Mouse (Mus musculus) liver, postnatal 0 days (tissue): ENCODE results near the gene Sdad1. TPM values are rescaled to one million over a fixed set of nuclear protein-coding genes. Genes with fewer than 3 reads are reported as not detected.

ENCODE experiments used
- ATAC-seq: fragments of 200-750 bp; cut with Nextera tagmentation; 2 replicates; pipeline ENCODE4 v1.8.0; 2017; ENCODE audit warnings: mild to moderate bottlenecking, moderate library complexity
- DNase-seq: peaks from one replicate; pipeline ENCODE4 v3.0.0-alpha.2; 2016
- H3K27ac ChIP-seq: fragments of 300-500 bp; sonication (generic); 2 replicates; pipeline ENCODE4 v1.5.1; 2014; ENCODE audit warnings: antibody characterized with exemption, moderate library complexity, mild to moderate bottlenecking, low read depth
- H3K27me3 ChIP-seq: fragments of 300-500 bp; sonication (generic); 2 replicates; pipeline ENCODE4 v1.6.1; 2014; ENCODE audit warnings: low read length, control low read depth, mixed read lengths; ENCODE audit not compliant: insufficient read depth
- H3K36me3 ChIP-seq: fragments of 300-500 bp; sonication (generic); replicated peaks from 2 replicates; pipeline ENCODE4 v1.6.1; 2014; ENCODE audit warnings: mild to moderate bottlenecking, control low read depth, low read length, moderate library complexity, mixed read lengths; ENCODE audit not compliant: insufficient read depth
- H3K4me1 ChIP-seq: fragments of 300-500 bp; sonication (generic); 2 replicates; pipeline ENCODE4 v1.6.1; 2014; ENCODE audit warnings: antibody characterized with exemption, mild to moderate bottlenecking, control low read depth; ENCODE audit not compliant: insufficient read depth
- H3K4me2 ChIP-seq: fragments of 300-500 bp; sonication (generic); 2 replicates; pipeline ENCODE4 v1.6.1; 2014; ENCODE audit warnings: low read depth, mild to moderate bottlenecking, low read length, moderate library complexity, mixed read lengths
- H3K4me3 ChIP-seq: fragments of 300-500 bp; sonication (generic); 2 replicates; pipeline ENCODE4 v1.5.1; 2014; ENCODE audit warnings: low read depth, low read length
- H3K9ac ChIP-seq: fragments of 300-500 bp; sonication (generic); replicated peaks from 2 replicates; pipeline ENCODE4 v1.6.1; 2014; ENCODE audit warnings: mild to moderate bottlenecking, moderate library complexity
- H3K9me3 ChIP-seq: fragments of 300-500 bp; sonication (generic); 2 replicates; pipeline ENCODE4 v1.6.1; 2016; ENCODE audit warnings: mild to moderate bottlenecking, control low read depth, low read length, mixed read lengths
- CTCF ChIP-seq: sonication (generic); IDR thresholded peaks from 2 replicates; pipeline ENCODE4 v1.5.1; 2016; ENCODE audit warnings: antibody characterized with exemption, low read depth
- EP300 ChIP-seq: IDR thresholded peaks from 2 replicates; pipeline ENCODE4 v1.6.1; 2016; ENCODE audit warnings: antibody characterized with exemption, low read depth, mild to moderate bottlenecking
- WGBS: fragments of 180-500 bp; shearing (Covaris S2); extraction: QIAGEN DNeasy Blood & Tissue Kit; methylation state at CpG from one replicate; pipeline ENCODE4 v1.1.7; 2014; ENCODE audit not compliant: insufficient replicate concordance; 5-methylcytosine and 5-hydroxymethylcytosine counted together
- polyA plus RNA-seq: library from polyadenylated mRNA; unstranded; fragments of >200 nt; fragmentation: Nextera tagmentation; extraction: Ambion mirVana; gene quantifications from 2 replicates; pipeline ENCODE4 v1.2.1, GENCODE M21; 2015

The Sdad1 gene
- polyA plus RNA-seq, 1 experiment from 2014 or later = 13.4 TPM

DNA sequence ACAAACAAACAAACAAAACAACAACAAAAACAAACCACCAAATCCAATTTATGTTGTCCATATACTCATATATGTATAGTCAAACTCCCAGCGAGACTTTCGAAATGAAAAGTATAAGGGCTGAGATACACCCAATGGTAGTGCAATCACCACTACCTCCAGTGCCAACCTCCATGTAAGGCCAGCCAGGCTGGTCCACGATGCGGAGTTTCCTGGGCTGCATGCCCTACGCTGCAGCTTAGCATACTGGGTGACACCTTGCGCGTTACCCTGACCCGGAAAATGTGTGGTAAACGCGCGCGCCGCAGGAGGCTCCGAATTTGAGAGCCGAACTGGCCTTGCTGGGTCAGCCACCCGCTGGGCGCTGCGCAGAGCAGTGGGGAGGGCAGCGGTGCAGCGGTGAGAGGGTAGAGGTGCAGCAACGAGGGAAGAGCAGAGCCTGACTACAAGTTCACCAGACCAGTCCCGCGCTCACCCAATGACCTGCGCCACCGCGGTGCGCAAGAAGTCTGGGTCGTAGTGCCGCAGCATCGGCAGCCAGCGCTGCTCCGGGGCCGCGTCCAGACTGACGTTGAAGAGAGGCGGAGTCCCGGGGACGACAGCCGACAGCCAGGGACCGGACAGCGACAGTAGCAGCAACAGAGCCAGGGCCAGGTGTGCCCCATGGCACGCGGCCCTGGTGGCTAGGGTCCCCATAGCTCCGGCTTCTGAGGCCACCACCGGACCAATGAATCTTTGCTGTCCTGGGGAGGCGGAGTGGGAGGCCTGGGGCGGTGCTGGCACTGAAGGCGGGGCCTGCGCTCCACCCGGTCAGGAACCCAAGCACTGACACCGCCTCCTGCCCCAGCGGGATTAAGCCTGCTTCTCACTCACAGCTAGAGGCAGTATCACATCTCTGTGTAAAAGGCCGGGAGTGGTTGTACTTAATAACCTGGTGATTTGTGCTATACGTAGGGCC, 32.6 kb downstream of the Sdad1 start, which contains the start of gene Naaa:
Gene Naaa, minus strand, starts transcription at position 734 of the 958 bp plus-strand sequence.
- Histone ChIP-seq H3K27ac (peak within 1 kb of the TSS; percentile 73), H3K9me3 (no peaks in the 10 kb centered on the region), H3K4me2 (peak within 1 kb of the TSS; percentile 92), H3K27me3 (no peaks in the 10 kb centered on the region), H3K36me3 (no peaks in the 10 kb centered on the region), H3K4me3 (peak within 1 kb of the TSS; percentile 66), H3K4me1 (peaks cover 13% of the 10 kb centered on the region), H3K9ac (peak within 1 kb of the TSS; percentile 58)
- ATAC-seq = peak; percentile 92
- 3% methylated on average over 48 of the region's 54 CpGs for WGBS
- TF ChIP-seq EP300 (no peak), CTCF (peak; percentile 56)
- peak; percentile 87 for DNase-seq

DNA sequence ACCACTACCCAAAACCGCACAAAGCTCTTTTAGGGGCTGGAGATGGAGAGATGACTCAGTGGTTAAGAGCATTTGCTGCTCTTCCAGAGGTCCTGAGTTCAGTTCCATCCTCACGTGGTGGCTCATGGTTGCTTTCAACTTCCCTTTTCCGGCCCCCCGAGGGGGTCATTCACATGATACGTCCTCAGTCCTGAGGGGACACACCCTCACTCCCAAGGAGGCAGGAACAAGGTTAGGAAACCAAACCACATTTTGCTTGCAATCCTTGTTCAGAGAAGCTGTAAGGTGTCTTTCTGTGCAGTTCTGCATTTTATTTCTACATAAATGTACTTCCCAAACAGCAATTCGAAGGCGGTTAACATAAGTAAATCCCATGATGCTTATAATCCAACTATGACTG, 39.8 kb downstream of the Sdad1 start:
- Histone ChIP-seq H3K27me3 (no peaks in the 10 kb centered on the region), H3K9ac (no peak overlapping the region), H3K4me2 (no peak overlapping the region), H3K9me3 (no peaks in the 10 kb centered on the region), H3K36me3 (no peaks in the 10 kb centered on the region), H3K4me1 (no peaks in the 10 kb centered on the region), H3K4me3 (no peak overlapping the region), H3K27ac (no peak overlapping the region)
- DNase-seq (peak; percentile 27), ATAC-seq (peak; percentile 27; the same call in 1 of the 2 replicates)
- 52% methylated on average over 7 of the region's 7 CpGs for WGBS
- TF ChIP-seq EP300 (no peak), CTCF (no peak)

DNA sequence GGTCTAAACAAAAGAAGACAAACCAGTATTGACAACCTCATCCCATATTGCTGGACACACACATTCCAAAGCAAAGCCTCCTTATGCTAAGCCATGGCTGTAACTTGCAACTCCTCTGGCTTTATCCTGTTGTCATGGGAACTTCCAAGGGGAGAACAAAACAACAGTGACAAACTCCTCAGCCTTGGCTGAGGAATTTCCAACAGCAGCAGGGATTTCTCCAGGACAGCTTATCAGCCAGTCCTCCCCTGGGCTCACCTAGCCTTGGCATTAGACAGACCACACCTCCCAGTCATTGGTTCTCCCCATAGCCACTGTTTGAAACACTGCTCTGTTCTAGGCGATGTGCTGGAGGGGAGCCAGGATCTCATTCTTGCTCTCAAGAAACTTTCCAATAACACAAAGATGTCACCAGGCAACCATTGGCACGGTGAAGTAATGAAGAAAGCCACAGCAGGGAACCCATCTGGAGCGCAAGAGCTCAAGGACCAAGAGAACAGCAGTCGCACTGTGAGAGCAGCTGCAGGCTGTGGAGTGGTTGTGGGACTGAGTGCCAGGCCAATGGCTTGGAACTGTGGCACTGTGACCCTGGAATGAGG, 46.4 kb downstream of the Sdad1 start:
- H3K36me3 ChIP-seq = peaks cover 3% of the 10 kb centered on the region; the same call in 1 of the 2 replicates
- no peaks in the 10 kb centered on the region for H3K9me3 ChIP-seq
- no peak overlapping the region for H3K27ac ChIP-seq
- no peak for DNase-seq
- no peak overlapping the region for H3K9ac ChIP-seq
- no peak overlapping the region for H3K4me2 ChIP-seq
- TF ChIP-seq CTCF = no peak
- TF ChIP-seq EP300 = no peak
- H3K27me3 ChIP-seq = no peaks in the 10 kb centered on the region
- H3K4me3 ChIP-seq = no peak overlapping the region
- WGBS = 69% methylated on average over 4 of the region's 4 CpGs
- no peaks in the 10 kb centered on the region for H3K4me1 ChIP-seq
- no peak for ATAC-seq

DNA sequence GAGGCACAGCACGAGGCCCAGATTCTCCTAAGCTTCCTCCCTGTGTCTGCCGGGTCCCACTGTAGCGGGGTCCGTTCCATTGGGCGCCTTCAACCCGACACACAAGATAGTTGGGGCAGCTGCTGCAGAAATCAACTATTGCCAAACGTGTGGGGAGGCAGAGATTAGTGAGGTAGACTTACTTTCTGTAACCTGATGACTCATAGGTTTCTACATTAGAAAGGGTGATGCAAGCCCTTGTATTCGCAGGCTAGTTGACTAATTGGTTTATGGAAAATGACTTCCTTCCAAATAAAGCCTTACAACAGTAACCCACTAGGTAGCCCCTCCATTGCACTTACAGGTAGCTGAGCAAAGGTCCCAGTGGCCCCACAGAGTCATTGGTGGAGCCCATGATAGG, 47.6 kb downstream of the Sdad1 start:
- no peaks in the 10 kb centered on the region for H3K4me1 ChIP-seq
- no peak for ATAC-seq
- peaks cover 3% of the 10 kb centered on the region; the same call in 1 of the 2 replicates for H3K36me3 ChIP-seq
- no peaks in the 10 kb centered on the region for H3K27me3 ChIP-seq
- WGBS = 72% methylated on average over 8 of the region's 8 CpGs
- H3K9me3 ChIP-seq = no peaks in the 10 kb centered on the region
- no peak overlapping the region for H3K4me2 ChIP-seq
- H3K27ac ChIP-seq = no peak overlapping the region
- no peak for DNase-seq
- TF ChIP-seq CTCF (no peak), EP300 (no peak)
- no peak overlapping the region for H3K9ac ChIP-seq
- H3K4me3 ChIP-seq = no peak overlapping the region

DNA sequence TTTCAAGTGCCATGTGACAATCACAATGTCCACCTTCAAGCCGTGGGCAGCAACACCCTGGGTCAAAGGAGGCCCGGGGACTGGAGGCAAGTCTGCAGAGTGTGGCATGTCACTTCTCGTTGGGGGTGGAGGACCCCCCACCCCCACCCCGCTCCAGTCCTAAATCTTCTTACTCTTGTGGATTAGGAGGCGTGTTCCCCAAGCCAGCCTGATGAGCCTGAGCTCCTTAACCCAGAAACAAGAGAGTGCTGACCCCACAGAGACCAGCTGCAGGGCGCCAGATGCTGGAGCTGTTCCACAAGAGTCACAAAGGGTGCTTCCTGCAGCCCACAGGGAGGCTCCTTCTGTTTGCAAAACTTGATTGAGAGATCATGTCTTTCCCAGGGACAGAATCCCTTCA, 54.1 kb downstream of the Sdad1 start, which contains the start of gene Ppef2:
Gene Ppef2, minus strand, starts transcription at position 61 of the 400 bp plus-strand sequence.
- Histone ChIP-seq H3K27me3 (peaks cover 6% of the 10 kb centered on the region; the same call in 1 of the 2 replicates), H3K9me3 (no peaks in the 10 kb centered on the region), H3K36me3 (0 out of 2 replicates have a peak, but pooled peaks cover 3% of the 10 kb centered on the region), H3K4me1 (no peaks in the 10 kb centered on the region), H3K9ac (no peak within 1 kb of the TSS), H3K27ac (no peak within 1 kb of the TSS), H3K4me3 (no peak within 1 kb of the TSS), H3K4me2 (no peak within 1 kb of the TSS)
- WGBS = 35% methylated on average over 6 of the region's 6 CpGs
- TF ChIP-seq EP300 = no peak
- TF ChIP-seq CTCF = no peak
- no peak for ATAC-seq
- DNase-seq = no peak

DNA sequence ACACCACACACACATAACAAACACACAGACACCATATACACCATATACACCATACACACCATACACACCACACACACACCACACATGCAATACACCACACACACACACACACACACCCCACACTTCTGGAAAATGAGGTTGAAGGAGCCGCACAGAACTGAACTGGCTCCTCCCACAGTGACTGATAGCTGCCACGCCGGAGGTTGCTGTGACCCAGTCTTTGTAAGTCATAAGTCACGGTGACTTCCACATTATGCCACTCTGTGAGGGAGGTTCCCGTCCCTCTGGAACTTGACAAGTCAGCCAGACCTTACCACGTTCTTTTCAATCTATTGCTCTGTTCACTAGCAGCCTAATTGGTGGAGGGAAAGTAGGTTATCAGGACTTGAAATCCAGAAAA, 55.8 kb downstream of the Sdad1 start:
- 34% methylated on average over 6 of the region's 6 CpGs for WGBS
- Histone ChIP-seq H3K27me3 (peaks cover 6% of the 10 kb centered on the region; the same call in 1 of the 2 replicates), H3K27ac (no peak overlapping the region), H3K9me3 (peaks cover 2% of the 10 kb centered on the region; the same call in 1 of the 2 replicates), H3K4me3 (no peak overlapping the region), H3K4me1 (no peaks in the 10 kb centered on the region), H3K36me3 (no peaks in the 10 kb centered on the region), H3K9ac (no peak overlapping the region), H3K4me2 (no peak overlapping the region)
- ATAC-seq (no peak), DNase-seq (no peak)
- TF ChIP-seq CTCF = no peak
- no peak for TF ChIP-seq EP300
